Mouse (Mus musculus): ENCODE results near the gene D17H6S53E.

GRCm38 (mm10) chr17:35167794-35168193 lies 41.6 kb downstream of the D17H6S53E start:
- TF ChIP-seq EP300 (IDR thresholded peaks at IDR 0.05; ENCODE audit: low read depth) (no peak), CTCF (IDR thresholded peaks at IDR 0.05; ENCODE audit: low read depth) (no peak)

All from heart, postnatal 0 days (tissue).